16 mouse cellular contexts compared by ENCODE assay signal in genomic region chr8:75289933-75290332, GRCm38 (mm10).
A peak's percentile ranks its signal among the peaks of the same experiment; 100 is the strongest.
DNase-seq lines count a peak whose midpoint lies in the region.
"Had no signal": no experiment of that assay in that cellular context is flagged by ENCODE, and none has a peak within 500 bp of the region (broad histone marks: within the 10 kb centered on the region; RNA-seq: fewer than 3 reads in every experiment).

No protein-coding gene starts in this region.

- intact Hi-C loops in left cerebral cortex, postnatal 14 days (cut with DNase I) = no loop called here
- intact Hi-C loops in left cerebral cortex, postnatal 10 days (cut with DNase I) = no loop called here

- DNase-seq in left cerebral cortex, postnatal 14 days (ENCODE audit: low spot score in 2 of 2) = peak; percentile 22 to 41
- no peak for DNase-seq in left cerebral cortex, postnatal 10 days (ENCODE audit: extremely low spot score in 1 of 2, low spot score in 2 of 2)
- DNase-seq in brain, adult 2 months (ENCODE audit: low read depth, low spot score) = peak; percentile 53
- peak; percentile 11 to 20 for DNase-seq in right cerebral cortex, adult 2 months (ENCODE audit: low spot score in 2 of 2)
- peak; percentile 6 to 11 for DNase-seq in right cerebral cortex, postnatal 36 days (ENCODE audit: low spot score in 2 of 2)
- DNase-seq in layer of hippocampus, postnatal 25 days (ENCODE audit: extremely low spot score in 1 of 2, low spot score in 1 of 2) = no peak
- DNase-seq in spleen, adult 12 weeks (ENCODE audit: low spot score) = no peak
- DNase-seq: adrenal gland, adult 8-10 months; adrenal gland, postnatal 25 days; cerebellum, adult 18-20 months; cerebellum, adult 9-11 months; cerebellum, postnatal 25 days; gastrocnemius, postnatal 25 days; heart, adult 18-20 months; heart, postnatal 14 days; heart, postnatal 4 days had no signal

Comparison
In these comparisons a context has a peak if more than half of its experiments do, and no peak if none do; other contexts are left out.
1. DNase-seq: peak in left cerebral cortex, postnatal 14 days (2 of 2), brain, adult 2 months (single experiment), right cerebral cortex, adult 2 months (2 of 2) and right cerebral cortex, postnatal 36 days (2 of 2); none in left cerebral cortex, postnatal 10 days (0 of 2), layer of hippocampus, postnatal 25 days (0 of 2) and spleen, adult 12 weeks (single experiment).